Mouse (Mus musculus): ENCODE measurements around the gene Atxn7l3.
"Not testable (repeated sequence)": the region's sequence is repeated elsewhere in the genome, so short reads cannot be mapped to it uniquely, and the experiment has no call there.

DNA sequence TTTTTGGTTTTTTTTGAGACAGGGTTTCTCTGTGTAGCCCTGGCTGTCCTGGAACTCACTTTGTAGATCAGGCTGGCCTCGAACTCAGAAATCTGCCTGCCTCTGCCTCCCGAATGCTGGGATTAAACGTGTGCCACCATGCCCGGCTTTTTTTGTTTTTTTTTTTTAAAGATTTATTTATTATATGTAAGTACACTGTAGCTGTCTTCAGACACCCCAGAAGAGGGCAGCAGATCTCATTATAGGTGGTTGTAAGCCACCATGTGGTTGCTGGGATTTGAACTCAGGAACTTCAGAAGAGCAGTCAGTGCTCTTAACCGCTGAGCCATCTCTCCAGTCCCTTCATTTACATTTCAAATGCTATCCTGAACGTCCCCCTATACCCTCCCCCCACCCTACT, 16.2 kb downstream of the Atxn7l3 start:
- TF ChIP-seq CTCF, EP300 (IDR thresholded peaks at IDR 0.05; ENCODE audit: low read depth): not testable (repeated sequence)

Data from liver, postnatal 0 days (tissue).